Mouse (Mus musculus): ENCODE results near the gene Slc25a29. TPM values are rescaled to one million over a fixed set of nuclear protein-coding genes. Genes with fewer than 3 reads are reported as not detected.

Gene Slc25a29
- total RNA-seq, 2 experiments from 2014 or later: 13.6 to 19.5 TPM

GRCm38 (mm10) chr12:108834786-108835185 lies 897 bp downstream of the Slc25a29 start:
- DNase-seq: no peak

GRCm38 (mm10) chr12:108834337-108834736 lies 1.3 kb downstream of the Slc25a29 start:
- DNase-seq: no peak

GRCm38 (mm10) chr12:108833408-108833807 lies 2.3 kb downstream of the Slc25a29 start:
- DNase-seq: no peak

- peak; percentile 84 to 87 for DNase-seq
Measured at GRCm38 (mm10) chr12:108832851-108833250, 2.8 kb downstream of the Slc25a29 start.

- peak; percentile 97 to 98 for DNase-seq
Measured at GRCm38 (mm10) chr12:108831966-108832643, 3.6 kb downstream of the Slc25a29 start.

GRCm38 (mm10) chr12:108830358-108830757 lies 5.3 kb downstream of the Slc25a29 start:
- DNase-seq: no peak

GRCm38 (mm10) chr12:108829636-108830035 lies 6.0 kb downstream of the Slc25a29 start:
- DNase-seq: peak; percentile 50 to 68

GRCm38 (mm10) chr12:108827641-108828040 lies 8.0 kb downstream of the Slc25a29 start:
- DNase-seq: no peak

GRCm38 (mm10) chr12:108826958-108827535 lies 8.6 kb downstream of the Slc25a29 start:
- no peak for DNase-seq

GRCm38 (mm10) chr12:108826282-108826957 lies 9.3 kb downstream of the Slc25a29 start:
- no peak for DNase-seq

- peak in 1 of 2 experiments; percentile 56 for DNase-seq
Measured at GRCm38 (mm10) chr12:108825561-108826224, 10.0 kb downstream of the Slc25a29 start.

- DNase-seq: no peak
Measured at GRCm38 (mm10) chr12:108824225-108824874, 11.3 kb downstream of the Slc25a29 start.

GRCm38 (mm10) chr12:108823036-108823435 lies 12.6 kb downstream of the Slc25a29 start:
- no peak for DNase-seq

GRCm38 (mm10) chr12:108820461-108820860 lies 15.2 kb downstream of the Slc25a29 start:
- no peak for DNase-seq

- DNase-seq: no peak
Measured at GRCm38 (mm10) chr12:108816569-108816968, 19.1 kb downstream of the Slc25a29 start.

- no peak for DNase-seq
Measured at GRCm38 (mm10) chr12:108814470-108814869, 21.2 kb downstream of the Slc25a29 start.

- DNase-seq: no peak
Measured at GRCm38 (mm10) chr12:108812463-108812862, 23.2 kb downstream of the Slc25a29 start.

- peak in 1 of 2 experiments; percentile 59 for DNase-seq
Measured at GRCm38 (mm10) chr12:108811133-108811532, 24.6 kb downstream of the Slc25a29 start.

- no peak for DNase-seq
Measured at GRCm38 (mm10) chr12:108810309-108810708, 25.4 kb downstream of the Slc25a29 start.

- no peak for DNase-seq
Measured at GRCm38 (mm10) chr12:108809771-108810170, 25.9 kb downstream of the Slc25a29 start.

- peak; percentile 65 to 67 for DNase-seq
Measured at GRCm38 (mm10) chr12:108808465-108808864, 27.2 kb downstream of the Slc25a29 start.

- DNase-seq: no peak
Measured at GRCm38 (mm10) chr12:108804388-108804787, 31.3 kb downstream of the Slc25a29 start.
